Mouse (Mus musculus) testis, adult 2 months (tissue): ENCODE results near the gene Olfr715b. TPM values are rescaled to one million over a fixed set of nuclear protein-coding genes. Genes with fewer than 3 reads are reported as not detected.
"Not testable (repeated sequence)": the region's sequence is repeated elsewhere in the genome, so short reads cannot be mapped to it uniquely, and the experiment has no call there.

Experiments used
- H3K27ac ChIP-seq: fragments of 200-500 bp; 2 replicates; pipeline ENCODE4 v1.5.1; 2012; ENCODE audit warnings: low read depth, low read length; ENCODE audit not compliant: control insufficient read depth, insufficient read depth
- H3K27me3 ChIP-seq: fragments of 200-500 bp; 2 replicates; pipeline ENCODE4 v1.6.1; 2012; ENCODE audit warnings: mild to moderate bottlenecking, low read length, moderate library complexity; ENCODE audit not compliant: control insufficient read depth, insufficient read depth
- H3K36me3 ChIP-seq: fragments of 200-500 bp; 2 replicates; pipeline ENCODE4 v1.6.1; 2012; ENCODE audit warnings: mild to moderate bottlenecking, low read length; ENCODE audit not compliant: control insufficient read depth, insufficient read depth
- H3K4me1 ChIP-seq: fragments of 200-500 bp; 2 replicates; pipeline ENCODE4 v1.6.1; 2012; ENCODE audit warnings: low read length; ENCODE audit not compliant: control insufficient read depth, insufficient read depth
- H3K4me3 ChIP-seq: fragments of 200-500 bp; 2 replicates; pipeline ENCODE4 v1.5.1; 2012; ENCODE audit warnings: low read depth, mild to moderate bottlenecking, low read length, moderate library complexity, mixed read lengths; ENCODE audit not compliant: control insufficient read depth
- CTCF ChIP-seq: fragments of 200-500 bp; IDR thresholded peaks from 2 replicates; pipeline ENCODE4 v1.5.1; 2012; ENCODE audit warnings: low read depth, mild to moderate bottlenecking, inconsistent platforms, low read length, moderate library complexity; ENCODE audit not compliant: control insufficient read depth, insufficient read depth, insufficient replicate concordance
- POLR2A ChIP-seq: fragments of 200-500 bp; IDR thresholded peaks from 2 replicates; pipeline ENCODE4 v1.6.1; 2012; ENCODE audit warnings: low read depth, mild to moderate bottlenecking, inconsistent platforms, low read length, moderate library complexity; ENCODE audit not compliant: control insufficient read depth
- polyA plus RNA-seq: library from polyadenylated mRNA; depleted of rRNA; stranded (reverse); fragments of >200 nt; gene quantifications from 2 replicates; pipeline ENCODE4 v1.2.3, GENCODE M21; 2012; rRNA removed

The Olfr715b gene
- polyA plus RNA-seq = not detected in 2 replicates

DNA sequence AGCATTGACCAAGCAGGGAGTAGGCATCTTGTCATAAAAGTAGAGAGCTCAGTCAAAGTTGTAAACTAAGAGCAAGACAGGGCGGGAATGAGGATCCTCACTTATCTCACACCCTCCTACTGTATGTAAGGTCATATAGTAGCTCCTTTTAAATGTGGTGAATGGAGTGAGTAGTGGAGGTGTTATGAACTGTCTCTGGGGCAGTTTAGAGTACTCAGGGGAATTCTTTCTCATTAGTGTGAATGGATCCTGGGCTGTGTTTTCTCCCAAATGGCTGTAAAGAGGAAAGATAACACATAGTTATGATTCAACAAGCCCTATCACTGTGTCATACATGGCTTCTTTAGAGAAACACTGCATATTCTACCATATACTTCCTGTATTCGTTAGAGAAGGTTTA lies at the start of gene Olfr715b:
Olfr715b (minus strand) TSS at position 101 of the 400 bp plus-strand sequence.
- not testable (repeated sequence) for H3K27me3 ChIP-seq, H3K36me3 ChIP-seq, H3K4me1 ChIP-seq, H3K4me3 ChIP-seq, H3K27ac ChIP-seq

DNA sequence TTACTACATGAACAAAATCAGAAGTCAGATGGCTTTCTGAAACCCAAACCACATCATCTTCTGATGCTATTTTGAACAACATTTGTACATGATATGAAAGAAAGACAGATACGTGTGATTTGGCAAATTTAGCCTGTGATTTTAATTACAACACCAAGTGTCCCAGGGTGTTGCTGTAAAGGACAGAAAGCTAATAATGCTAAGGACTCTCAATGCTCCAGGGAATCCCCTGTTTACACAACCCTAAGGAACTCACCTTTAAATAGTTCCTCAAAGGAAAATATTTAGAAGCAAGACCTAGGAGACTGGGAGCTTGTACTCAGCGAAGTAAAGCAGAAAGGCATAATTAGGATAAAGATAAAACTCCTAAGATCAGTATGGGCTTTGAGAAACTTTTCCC lies 27.9 kb upstream of the Olfr715b start, which contains the start of gene Olfr716:
Olfr716 (plus strand) TSS at position 301 of the 400 bp plus-strand sequence.
- not testable (repeated sequence) for H3K27ac ChIP-seq, H3K4me3 ChIP-seq, H3K4me1 ChIP-seq, H3K36me3 ChIP-seq, H3K27me3 ChIP-seq

- not testable (repeated sequence) for H3K4me3 ChIP-seq, H3K4me1 ChIP-seq, H3K36me3 ChIP-seq, H3K27me3 ChIP-seq, H3K27ac ChIP-seq
Observed at GRCm38 (mm10) chr7:107130983-107131382, 20.8 kb upstream of the Olfr715b start, which contains the start of gene Olfr715. Gene Olfr715, minus strand, starts transcription at chr7:107131083.

DNA sequence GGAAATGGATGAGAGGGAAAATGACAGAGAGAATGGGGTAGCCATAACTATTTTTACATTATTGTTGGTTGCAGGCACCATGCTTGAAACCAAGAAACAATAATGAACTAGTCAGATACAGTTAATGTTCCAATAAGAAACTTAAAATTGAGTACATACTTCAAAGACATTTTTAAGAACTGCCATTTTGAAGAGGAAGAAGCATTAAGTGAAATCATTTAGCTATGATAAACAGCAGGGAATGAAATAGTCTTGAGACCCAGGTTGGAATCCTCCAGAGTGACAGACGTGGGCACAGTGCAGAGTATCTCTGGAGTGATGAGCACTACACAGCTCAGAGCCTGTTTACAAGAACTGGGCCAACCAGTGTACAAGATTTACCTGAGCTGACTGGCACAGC lies 17.2 kb downstream of the Olfr715b start, which contains the start of gene Olfr17:
Olfr17 (plus strand) TSS at position 301 of the 400 bp plus-strand sequence.
- no peak within 1 kb of the TSS for H3K4me3 ChIP-seq
- no peaks in the 10 kb centered on the region for H3K27me3 ChIP-seq
- H3K4me1 ChIP-seq = no peaks in the 10 kb centered on the region
- H3K36me3 ChIP-seq = no peaks in the 10 kb centered on the region
- no peak for TF ChIP-seq CTCF
- TF ChIP-seq POLR2A = no peak
- no peak within 1 kb of the TSS for H3K27ac ChIP-seq

- Histone ChIP-seq H3K36me3 (no peaks in the 10 kb centered on the region), H3K4me1 (no peaks in the 10 kb centered on the region), H3K27ac (no peak within 1 kb of the TSS), H3K27me3 (no peaks in the 10 kb centered on the region), H3K4me3 (no peak within 1 kb of the TSS)
- no peak for TF ChIP-seq POLR2A
- no peak for TF ChIP-seq CTCF
Observed at GRCm38 (mm10) chr7:107070681-107071080, 39.5 kb downstream of the Olfr715b start, which contains the start of gene Olfr714. Gene Olfr714, plus strand, starts transcription at chr7:107070981.

Other genes starting within 250 kb of the Olfr715b start
- not detected in 2 replicates for gene Olfr704, start 247.2 kb downstream of the Olfr715b start, polyA plus RNA-seq
- gene Olfr705, start 233.5 kb downstream of the Olfr715b start, polyA plus RNA-seq = not detected in 2 replicates
- not detected in 2 replicates for gene Olfr706, start 222.2 kb downstream of the Olfr715b start, polyA plus RNA-seq
- gene Olfr707, start 209.1 kb downstream of the Olfr715b start, polyA plus RNA-seq = not detected in 2 replicates
- not detected in 2 replicates for gene Olfr1532-ps1, start 202.4 kb downstream of the Olfr715b start, polyA plus RNA-seq
- gene Olfr709-ps1, start 178.2 kb downstream of the Olfr715b start, polyA plus RNA-seq = not detected in 2 replicates
- gene Olfr710, start 162.1 kb downstream of the Olfr715b start, polyA plus RNA-seq = not detected in 2 replicates
- gene Olfr6, start 146.4 kb downstream of the Olfr715b start, polyA plus RNA-seq = not detected in 2 replicates
- not detected in 2 replicates for gene Olfr711, start 134.9 kb downstream of the Olfr715b start, polyA plus RNA-seq
- 0.09 TPM in 1 of 2 replicates, not detected in the other for gene Olfr2, start 104.3 kb downstream of the Olfr715b start, polyA plus RNA-seq
- not detected in 2 replicates for gene Olfr713, start 79.2 kb downstream of the Olfr715b start, polyA plus RNA-seq
- not detected in 2 replicates for gene Olfr714, start 39.4 kb downstream of the Olfr715b start, polyA plus RNA-seq
- not detected in 2 replicates for gene Olfr17, start 17.1 kb downstream of the Olfr715b start, polyA plus RNA-seq
- not detected in 2 replicates for gene Olfr715, start 20.7 kb upstream of the Olfr715b start, polyA plus RNA-seq
- gene Olfr716, start 28.0 kb upstream of the Olfr715b start, polyA plus RNA-seq = not detected in 2 replicates
- 91.1 and 114 TPM in 2 replicates for gene Nlrp14, start 56.6 kb upstream of the Olfr715b start, polyA plus RNA-seq
- 49.0 and 67.1 TPM in 2 replicates for gene Rbmxl2, start 99.1 kb upstream of the Olfr715b start, polyA plus RNA-seq